Comparison of ENCODE assay signal across 8 mouse cellular contexts in genomic region chr11:63131001-63131692, GRCm38 (mm10). TPM values are rescaled to one million over a fixed set of nuclear protein-coding genes. Genes with fewer than 3 reads are reported as not detected.
DNase-seq lines count a peak whose midpoint lies in the region; ATAC-seq and TF ChIP-seq lines count a peak whose summit lies in the region.

No protein-coding gene starts in this region.

- peaks cover 19% of the 10 kb centered on the region for H3K4me1 ChIP-seq in cerebellum, adult 2 months (ENCODE audit: control insufficient read depth, insufficient read depth, low read length)
- peaks cover 14% of the 10 kb centered on the region for H3K4me1 ChIP-seq in embryonic fibroblast, embryonic 13.5 days (ENCODE audit: control insufficient read depth, insufficient read depth, low read length)
- H3K4me1 ChIP-seq in limb, embryonic 10.5 days, result peaks cover 63% of the 10 kb centered on the region
- H3K4me1 ChIP-seq in midbrain, embryonic 13.5 days (replicated peaks), result peaks cover 29% of the 10 kb centered on the region

- TF ChIP-seq POLR2A in cerebellum, adult 2 months (IDR thresholded peaks at IDR 0.05; ENCODE audit: borderline replicate concordance, insufficient read depth, low read length), result no peak
- TF ChIP-seq POLR2A in embryonic fibroblast, embryonic 13.5 days (IDR thresholded peaks at IDR 0.05; ENCODE audit: low read depth, low read length), result peak; percentile 83

- no peak for ATAC-seq in midbrain, embryonic 13.5 days

- no peak overlapping the region for H3K9ac ChIP-seq in midbrain, embryonic 13.5 days (replicated peaks)

- H3K4me3 ChIP-seq in cerebellum, adult 2 months (replicated peaks; ENCODE audit: insufficient read depth, low read depth, low read length), result peak overlapping the region; percentile 40
- peak overlapping the region; percentile 77 for H3K4me3 ChIP-seq in embryonic fibroblast, embryonic 13.5 days (ENCODE audit: insufficient read depth, low read length)
- H3K4me3 ChIP-seq in limb, embryonic 10.5 days, result peak overlapping the region; percentile 67
- H3K4me3 ChIP-seq in midbrain, embryonic 13.5 days (replicated peaks), result peak overlapping the region; percentile 53

- intact Hi-C loops in heart, postnatal 10 days (cut with DNase I), result loop anchor here (2.0 to 5.0 kb wide), 2 partner anchors 132 to 149 kb away; no protein-coding TSS in a partner anchor

- peak overlapping the region; percentile 91 for H3K4me2 ChIP-seq in midbrain, embryonic 13.5 days (replicated peaks)

- DNase-seq in cerebellum, adult 2 months, result peak; percentile 18 to 23
- DNase-seq in cerebellum, adult 11-12 months, result no peak
- peak; percentile 80 to 82 for DNase-seq in heart, postnatal 10 days
- DNase-seq in limb, embryonic 10.5 days (ENCODE audit: low spot score), result peak; percentile 57
- DNase-seq in urinary bladder, postnatal 25 days (ENCODE audit: low spot score), result peak; percentile 61
- DNase-seq in right cerebral cortex, adult 2 months (ENCODE audit: low spot score in 2 of 2), result no peak

- no peak for TF ChIP-seq CTCF in cerebellum, adult 2 months (IDR thresholded peaks at IDR 0.05; ENCODE audit: borderline replicate concordance, insufficient read depth, low read depth, low read length)
- TF ChIP-seq CTCF in embryonic fibroblast, embryonic 13.5 days (IDR thresholded peaks at IDR 0.05; ENCODE audit: borderline replicate concordance, insufficient read depth, low read length), result no peak

- H3K27ac ChIP-seq in cerebellum, adult 2 months (ENCODE audit: insufficient read depth, low read length), result no peak overlapping the region
- H3K27ac ChIP-seq in embryonic fibroblast, embryonic 13.5 days (ENCODE audit: insufficient read depth, low read length), result peak overlapping the region; percentile 60
- H3K27ac ChIP-seq in limb, embryonic 10.5 days, result peak overlapping the region; percentile 92; the same call in 1 of the 2 replicates
- no peak overlapping the region for H3K27ac ChIP-seq in midbrain, embryonic 13.5 days

- H3K36me3 ChIP-seq in limb, embryonic 10.5 days, result no peaks in the 10 kb centered on the region
- no peaks in the 10 kb centered on the region for H3K36me3 ChIP-seq in midbrain, embryonic 13.5 days

- 3% methylated on average over 33 of the region's 33 CpGs for WGBS in cerebellum, adult 2 months
- WGBS in limb, embryonic 10.5 days, result 4% methylated on average over 33 of the region's 33 CpGs
- WGBS in midbrain, embryonic 13.5 days, result 3% methylated on average over 33 of the region's 33 CpGs

- no peaks in the 10 kb centered on the region; the same call in 1 of the 2 replicates for H3K27me3 ChIP-seq in cerebellum, adult 2 months (ENCODE audit: control insufficient read depth, insufficient read depth, low read length)
- peaks cover 68% of the 10 kb centered on the region for H3K27me3 ChIP-seq in limb, embryonic 10.5 days (ENCODE audit: low read depth, poor library complexity, severe bottlenecking)
- peaks cover 79% of the 10 kb centered on the region for H3K27me3 ChIP-seq in midbrain, embryonic 13.5 days

- no peaks in the 10 kb centered on the region for H3K9me3 ChIP-seq in limb, embryonic 10.5 days (replicated peaks)
- no peaks in the 10 kb centered on the region for H3K9me3 ChIP-seq in midbrain, embryonic 13.5 days

RNA-seq across cellular contexts. Expression of gene Pmp22, which starts 2.4 kb away (rescaled TPM):
- 52.5 and 60.8 TPM in 2 replicates for polyA plus RNA-seq in cerebellum, adult 2 months (2012; rRNA removed)
- 124 and 179 TPM in 2 replicates for polyA plus RNA-seq in embryonic fibroblast, embryonic 13.5 days (2011; ENCODE audit: insufficient read length, low read depth, missing spikeins)
- 100 to 1,000 TPM in 1 of 2 experiments, 10 to 100 TPM in 1; 81.7 to 120 TPM for total RNA-seq in heart, postnatal 10 days (2021)
- polyA plus RNA-seq in limb, embryonic 10.5 days (2016; fragmentation: Nextera tagmentation; extraction: Ambion mirVana), result 27.7 and 29.8 TPM in 2 replicates
- 17.1 and 19.0 TPM in 2 replicates for polyA plus RNA-seq in midbrain, embryonic 13.5 days (2015; fragmentation: Nextera tagmentation; extraction: Ambion mirVana)

Comparison
In these comparisons a context has a peak if more than half of its experiments do, and no peak if none do; other contexts are left out.
1. DNase-seq: peak in cerebellum, adult 2 months (2 of 2), heart, postnatal 10 days (2 of 2), limb, embryonic 10.5 days (single experiment) and urinary bladder, postnatal 25 days (single experiment); none in cerebellum, adult 11-12 months (single experiment) and right cerebral cortex, adult 2 months (0 of 2).
2. H3K27ac ChIP-seq: peak in embryonic fibroblast, embryonic 13.5 days (single experiment) and limb, embryonic 10.5 days (single experiment); none in cerebellum, adult 2 months (single experiment) and midbrain, embryonic 13.5 days (single experiment).
3. Peak in every context shown above with its lines, with median percentiles within 50 percentile points of each other: H3K4me3 ChIP-seq.